Mouse (Mus musculus): ENCODE measurements around the gene Dnaja1. TPM values are rescaled to one million over a fixed set of nuclear protein-coding genes. Genes with fewer than 3 reads are reported as not detected.

Gene Dnaja1
- polyA plus RNA-seq, 1 experiment from 2014 or later = 669 TPM

- Histone ChIP-seq H3K9ac (replicated peaks; ENCODE audit: low read length) (no peak overlapping the region), H3K27ac (replicated peaks; ENCODE audit: low read depth, low read length) (no peak overlapping the region), H3K4me1 (ENCODE audit: control insufficient read depth, insufficient read depth, low read length) (peaks cover 37% of the 10 kb centered on the region), H3K9me3 (ENCODE audit: control insufficient read depth, low read length) (no peaks in the 10 kb centered on the region), H3K4me3 (replicated peaks; ENCODE audit: low read depth, low read length) (peak overlapping the region; percentile 90), H3K27me3 (ENCODE audit: control insufficient read depth, insufficient read depth, low read length) (no peaks in the 10 kb centered on the region), H3K4me2 (ENCODE audit: low read length) (peak overlapping the region; percentile 85), H3K36me3 (ENCODE audit: control insufficient read depth, insufficient read depth, low read length) (peaks cover 60% of the 10 kb centered on the region)
- WGBS = 87% methylated on average over 7 of the region's 7 CpGs
- ATAC-seq (ENCODE audit: low FRiP score, low TSS enrichment) (no peak), DNase-seq (no peak)
These were observed 3.2 kb downstream of the Dnaja1 start for GRCm38 (mm10) chr4:40725141-40725540.

DNA sequence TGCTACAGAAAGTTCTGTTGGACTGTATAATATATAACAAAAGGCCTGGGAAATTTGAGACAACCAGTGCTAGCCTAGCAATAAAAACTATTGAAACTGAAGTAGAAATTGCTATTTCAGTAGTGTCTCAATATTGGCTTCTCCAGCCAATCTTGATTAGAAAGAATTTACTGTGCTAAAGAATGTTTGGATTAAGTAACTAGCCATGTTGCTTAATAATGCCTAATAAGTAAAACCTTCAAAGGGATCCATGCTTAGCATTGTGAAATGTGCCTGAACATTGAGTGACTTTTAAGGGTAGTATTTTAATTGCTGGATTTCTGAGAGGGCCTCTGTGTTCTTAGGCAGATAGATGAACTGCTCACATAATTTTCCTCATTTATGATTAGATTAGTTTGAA, 3.6 kb downstream of the Dnaja1 start:
- Histone ChIP-seq H3K9ac (replicated peaks; ENCODE audit: low read length) (no peak overlapping the region), H3K4me3 (replicated peaks; ENCODE audit: low read depth, low read length) (no peak overlapping the region), H3K4me2 (ENCODE audit: low read length) (peak overlapping the region; percentile 85), H3K27ac (replicated peaks; ENCODE audit: low read depth, low read length) (no peak overlapping the region), H3K4me1 (ENCODE audit: control insufficient read depth, insufficient read depth, low read length) (peaks cover 37% of the 10 kb centered on the region), H3K9me3 (ENCODE audit: control insufficient read depth, low read length) (no peaks in the 10 kb centered on the region), H3K27me3 (ENCODE audit: control insufficient read depth, insufficient read depth, low read length) (no peaks in the 10 kb centered on the region), H3K36me3 (ENCODE audit: control insufficient read depth, insufficient read depth, low read length) (peaks cover 64% of the 10 kb centered on the region)
- DNase-seq (no peak), ATAC-seq (ENCODE audit: low FRiP score, low TSS enrichment) (no peak)

- no peak for ATAC-seq (ENCODE audit: low FRiP score, low TSS enrichment)
These were observed 5.3 kb downstream of the Dnaja1 start for GRCm38 (mm10) chr4:40727247-40727646.

GRCm38 (mm10) chr4:40731262-40731661, 9.3 kb downstream of the Dnaja1 start:
- ATAC-seq (ENCODE audit: low FRiP score, low TSS enrichment) (no peak), DNase-seq (no peak)
- no peak overlapping the region for H3K27ac ChIP-seq (replicated peaks; ENCODE audit: low read depth, low read length)
- no peak overlapping the region for H3K4me3 ChIP-seq (replicated peaks; ENCODE audit: low read depth, low read length)
- no peaks in the 10 kb centered on the region for H3K27me3 ChIP-seq (ENCODE audit: control insufficient read depth, insufficient read depth, low read length)
- no peak overlapping the region for H3K4me2 ChIP-seq (ENCODE audit: low read length)
- H3K4me1 ChIP-seq (ENCODE audit: control insufficient read depth, insufficient read depth, low read length) = peaks cover 2% of the 10 kb centered on the region; the same call in 1 of the 2 replicates
- H3K9me3 ChIP-seq (ENCODE audit: control insufficient read depth, low read length) = no peaks in the 10 kb centered on the region
- H3K36me3 ChIP-seq (ENCODE audit: control insufficient read depth, insufficient read depth, low read length) = peaks cover 95% of the 10 kb centered on the region
- H3K9ac ChIP-seq (replicated peaks; ENCODE audit: low read length) = no peak overlapping the region

More at GRCm38 (mm10) chr4:40727247-40727646, 5.3 kb downstream of the Dnaja1 start:
- peaks cover 27% of the 10 kb centered on the region for H3K4me1 ChIP-seq (ENCODE audit: control insufficient read depth, insufficient read depth, low read length)
- no peaks in the 10 kb centered on the region for H3K27me3 ChIP-seq (ENCODE audit: control insufficient read depth, insufficient read depth, low read length)
- no peaks in the 10 kb centered on the region for H3K9me3 ChIP-seq (ENCODE audit: control insufficient read depth, low read length)
- WGBS = 91% methylated on average over 1 of the region's 1 CpGs
- no peak for DNase-seq
- no peak overlapping the region for H3K4me2 ChIP-seq (ENCODE audit: low read length)
- no peak overlapping the region for H3K9ac ChIP-seq (replicated peaks; ENCODE audit: low read length)
- peaks cover 81% of the 10 kb centered on the region for H3K36me3 ChIP-seq (ENCODE audit: control insufficient read depth, insufficient read depth, low read length)
- H3K27ac ChIP-seq (replicated peaks; ENCODE audit: low read depth, low read length) = no peak overlapping the region
- no peak overlapping the region for H3K4me3 ChIP-seq (replicated peaks; ENCODE audit: low read depth, low read length)

GRCm38 (mm10) chr4:40735351-40735750, 13.4 kb downstream of the Dnaja1 start:
- Histone ChIP-seq H3K4me1 (ENCODE audit: control insufficient read depth, insufficient read depth, low read length) (no peaks in the 10 kb centered on the region), H3K4me3 (replicated peaks; ENCODE audit: low read depth, low read length) (no peak overlapping the region), H3K4me2 (ENCODE audit: low read length) (no peak overlapping the region), H3K9me3 (ENCODE audit: control insufficient read depth, low read length) (no peaks in the 10 kb centered on the region), H3K27me3 (ENCODE audit: control insufficient read depth, insufficient read depth, low read length) (no peaks in the 10 kb centered on the region), H3K27ac (replicated peaks; ENCODE audit: low read depth, low read length) (no peak overlapping the region), H3K36me3 (ENCODE audit: control insufficient read depth, insufficient read depth, low read length) (peaks cover 92% of the 10 kb centered on the region), H3K9ac (replicated peaks; ENCODE audit: low read length) (no peak overlapping the region)
- WGBS = 74% methylated on average over 1 of the region's 1 CpGs
- no peak for ATAC-seq (ENCODE audit: low FRiP score, low TSS enrichment)
- DNase-seq = no peak

- H3K27me3 ChIP-seq (ENCODE audit: control insufficient read depth, insufficient read depth, low read length) = no peaks in the 10 kb centered on the region
- peaks cover 33% of the 10 kb centered on the region for H3K36me3 ChIP-seq (ENCODE audit: control insufficient read depth, insufficient read depth, low read length)
- peak overlapping the region; percentile 74 for H3K9ac ChIP-seq (replicated peaks; ENCODE audit: low read length)
- under 1% methylated on average over 38 of the region's 39 CpGs for WGBS
- no peaks in the 10 kb centered on the region for H3K9me3 ChIP-seq (ENCODE audit: control insufficient read depth, low read length)
- peak; percentile 84 for ATAC-seq (ENCODE audit: low FRiP score, low TSS enrichment)
- H3K4me2 ChIP-seq (ENCODE audit: low read length) = peak overlapping the region; percentile 83
- H3K4me1 ChIP-seq (ENCODE audit: control insufficient read depth, insufficient read depth, low read length) = 0 out of 2 replicates have a peak, but pooled peaks cover 2% of the 10 kb centered on the region
- peak overlapping the region; percentile 93 for H3K4me3 ChIP-seq (replicated peaks; ENCODE audit: low read depth, low read length)
- peak overlapping the region; percentile 58 for H3K27ac ChIP-seq (replicated peaks; ENCODE audit: low read depth, low read length)
- DNase-seq = no peak
These were observed 35.3 kb downstream of the Dnaja1 start for GRCm38 (mm10) chr4:40757157-40757779.

DNA sequence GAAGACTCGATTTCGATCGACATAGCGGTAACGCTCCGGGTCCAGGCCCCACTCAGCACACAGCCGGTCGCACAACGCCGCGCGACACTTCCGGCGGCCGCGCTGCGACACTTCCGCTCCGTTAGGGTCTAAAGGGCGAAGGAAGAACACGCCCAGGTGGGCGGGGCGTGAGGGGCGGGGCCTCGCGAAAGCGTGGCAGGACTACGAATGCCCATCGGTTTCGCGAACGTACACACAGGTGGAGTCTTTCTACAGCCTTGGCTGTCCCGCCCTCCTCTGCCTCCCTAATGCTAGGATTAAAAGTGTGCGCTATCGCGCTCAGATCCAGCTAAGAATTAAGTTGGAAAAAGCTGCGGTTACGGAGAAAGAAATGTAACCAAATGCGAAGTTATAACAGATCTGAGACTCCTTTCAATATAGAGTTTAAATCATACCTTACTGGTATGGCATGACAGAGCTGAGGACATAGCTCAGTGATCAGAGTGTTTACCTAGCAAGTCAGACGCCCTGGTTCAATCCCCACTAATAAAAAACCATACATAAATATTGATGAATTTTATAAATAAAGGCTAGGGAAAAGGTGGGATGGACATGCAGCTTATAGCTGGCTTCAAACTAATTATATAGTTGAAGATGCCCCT, 36.0 kb downstream of the Dnaja1 start, which contains the start of gene Smu1:
Gene Smu1 (minus strand): TSS at position 144 of the 641 bp plus-strand sequence.
- Histone ChIP-seq H3K27ac (replicated peaks; ENCODE audit: low read depth, low read length) (peak within 1 kb of the TSS; percentile 58), H3K27me3 (ENCODE audit: control insufficient read depth, insufficient read depth, low read length) (no peaks in the 10 kb centered on the region), H3K9me3 (ENCODE audit: control insufficient read depth, low read length) (no peaks in the 10 kb centered on the region), H3K4me3 (replicated peaks; ENCODE audit: low read depth, low read length) (peak within 1 kb of the TSS; percentile 93), H3K4me2 (ENCODE audit: low read length) (peak within 1 kb of the TSS; percentile 83), H3K4me1 (ENCODE audit: control insufficient read depth, insufficient read depth, low read length) (0 out of 2 replicates have a peak, but pooled peaks cover 2% of the 10 kb centered on the region), H3K36me3 (ENCODE audit: control insufficient read depth, insufficient read depth, low read length) (peaks cover 27% of the 10 kb centered on the region), H3K9ac (replicated peaks; ENCODE audit: low read length) (peak within 1 kb of the TSS; percentile 74)
- peak; percentile 99 for ATAC-seq (ENCODE audit: low FRiP score, low TSS enrichment)
- DNase-seq = peak; percentile 99
- WGBS = under 1% methylated on average over 40 of the region's 40 CpGs

GRCm38 (mm10) chr4:40759876-40760275, 37.9 kb downstream of the Dnaja1 start:
- WGBS = 62% methylated on average over 5 of the region's 5 CpGs
- no peak for ATAC-seq (ENCODE audit: low FRiP score, low TSS enrichment)
- no peaks in the 10 kb centered on the region for H3K27me3 ChIP-seq (ENCODE audit: control insufficient read depth, insufficient read depth, low read length)

More at GRCm38 (mm10) chr4:40759876-40760275, 37.9 kb downstream of the Dnaja1 start:
- Histone ChIP-seq H3K9me3 (ENCODE audit: control insufficient read depth, low read length) (no peaks in the 10 kb centered on the region), H3K27ac (replicated peaks; ENCODE audit: low read depth, low read length) (no peak overlapping the region), H3K4me3 (replicated peaks; ENCODE audit: low read depth, low read length) (no peak overlapping the region), H3K36me3 (ENCODE audit: control insufficient read depth, insufficient read depth, low read length) (peaks cover 8% of the 10 kb centered on the region), H3K4me2 (ENCODE audit: low read length) (no peak overlapping the region), H3K4me1 (ENCODE audit: control insufficient read depth, insufficient read depth, low read length) (0 out of 2 replicates have a peak, but pooled peaks cover 2% of the 10 kb centered on the region), H3K9ac (replicated peaks; ENCODE audit: low read length) (no peak overlapping the region)
- no peak for DNase-seq
